Mouse (Mus musculus): Measurements from ENCODE around the gene Fam174b. TPM values are rescaled to one million over a fixed set of nuclear protein-coding genes. Genes with fewer than 3 reads are reported as not detected.

Fam174b gene
- polyA plus RNA-seq, 1 experiment from 2014 or later: 2.9 TPM

GRCm38 (mm10) chr7:73813887-73814286 is 73.8 kb downstream of the Fam174b start:
- whole genome bisulfite sequencing (ENCODE audit: insufficient replicate concordance): 68% methylated on average over 4 of the region's 4 CpGs
- no peak overlapping the region for H3K4me3 ChIP-seq (ENCODE audit: low read depth, low read length)
- H3K9me3 ChIP-seq (ENCODE audit: low read length): no peaks in the 10 kb centered on the region
- no peak overlapping the region for H3K27ac ChIP-seq (ENCODE audit: low read depth)
- H3K36me3 ChIP-seq (replicated peaks; ENCODE audit: insufficient read depth, low read length): no peaks in the 10 kb centered on the region
- H3K4me1 ChIP-seq (ENCODE audit: insufficient read depth): no peaks in the 10 kb centered on the region
- no peaks in the 10 kb centered on the region for H3K27me3 ChIP-seq (ENCODE audit: insufficient read depth, low read length)
- ATAC-seq (no peak), DNase-seq (no peak)
- H3K4me2 ChIP-seq (ENCODE audit: low read depth, low read length): no peak overlapping the region
- no peak overlapping the region for H3K9ac ChIP-seq (replicated peaks)
- TF ChIP-seq EP300 (IDR thresholded peaks at IDR 0.05; ENCODE audit: low read depth) (no peak), CTCF (IDR thresholded peaks at IDR 0.05; ENCODE audit: low read depth) (no peak)

- no peak overlapping the region for H3K27ac ChIP-seq (ENCODE audit: low read depth)
- H3K9ac ChIP-seq (replicated peaks): no peak overlapping the region
- no peaks in the 10 kb centered on the region for H3K9me3 ChIP-seq (ENCODE audit: low read length)
- no peak overlapping the region for H3K4me3 ChIP-seq (ENCODE audit: low read depth, low read length)
- H3K27me3 ChIP-seq (ENCODE audit: insufficient read depth, low read length): no peaks in the 10 kb centered on the region
- ATAC-seq (no peak), DNase-seq (no peak)
- no peaks in the 10 kb centered on the region for H3K36me3 ChIP-seq (replicated peaks; ENCODE audit: insufficient read depth, low read length)
- H3K4me2 ChIP-seq (ENCODE audit: low read depth, low read length): no peak overlapping the region
- WGBS (ENCODE audit: insufficient replicate concordance): 75% methylated on average over 7 of the region's 7 CpGs
- TF ChIP-seq CTCF (IDR thresholded peaks at IDR 0.05; ENCODE audit: low read depth) (no peak), EP300 (IDR thresholded peaks at IDR 0.05; ENCODE audit: low read depth) (no peak)
- H3K4me1 ChIP-seq (ENCODE audit: insufficient read depth): no peaks in the 10 kb centered on the region
These were observed 74.4 kb downstream of the Fam174b start for GRCm38 (mm10) chr7:73814454-73814853.

DNA sequence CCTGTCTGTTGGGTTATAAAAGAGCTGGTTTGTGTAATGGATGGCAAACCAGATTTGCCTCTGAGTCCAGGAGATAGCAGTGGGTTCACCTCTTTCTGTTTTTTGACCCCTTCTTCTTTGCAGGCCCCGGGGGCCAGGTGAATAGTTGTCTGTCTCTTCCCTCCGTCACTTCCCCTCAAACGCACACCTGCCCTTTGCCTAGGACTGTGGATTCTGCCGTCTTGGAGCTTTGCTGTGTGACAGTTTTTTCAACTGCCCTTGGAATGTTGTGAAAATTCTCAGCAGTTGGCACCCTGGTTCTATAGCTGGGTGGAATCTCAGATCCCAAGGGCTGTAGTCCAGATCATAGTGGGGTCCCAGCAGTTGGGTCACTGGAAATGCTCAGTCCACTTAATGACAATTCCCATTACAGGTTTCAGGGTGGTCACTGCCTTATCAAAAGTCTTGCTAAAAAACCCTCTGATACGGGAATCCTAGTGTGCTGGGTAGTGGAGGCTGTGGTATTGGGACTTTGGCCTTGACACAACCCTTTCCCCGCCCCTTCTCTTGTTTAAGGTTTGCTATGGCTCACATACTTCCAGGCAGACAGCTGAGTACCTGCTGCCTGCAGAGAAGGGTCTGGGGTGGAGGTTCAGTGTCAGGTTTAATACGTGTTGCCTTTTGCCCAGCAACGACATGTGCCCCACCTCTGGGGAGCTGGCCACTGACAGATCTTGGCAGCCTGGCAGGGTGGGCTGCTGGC is 76.3 kb downstream of the Fam174b start:
- H3K27me3 ChIP-seq (ENCODE audit: insufficient read depth, low read length): no peaks in the 10 kb centered on the region
- H3K9me3 ChIP-seq (ENCODE audit: low read length): no peaks in the 10 kb centered on the region
- DNase-seq: no peak
- H3K9ac ChIP-seq (replicated peaks): no peak overlapping the region
- no peaks in the 10 kb centered on the region for H3K36me3 ChIP-seq (replicated peaks; ENCODE audit: insufficient read depth, low read length)
- no peaks in the 10 kb centered on the region for H3K4me1 ChIP-seq (ENCODE audit: insufficient read depth)
- WGBS (ENCODE audit: insufficient replicate concordance): 61% methylated on average over 8 of the region's 8 CpGs
- H3K27ac ChIP-seq (ENCODE audit: low read depth): no peak overlapping the region
- ATAC-seq: no peak
- no peak overlapping the region for H3K4me3 ChIP-seq (ENCODE audit: low read depth, low read length)
- no peak for TF ChIP-seq EP300 (IDR thresholded peaks at IDR 0.05; ENCODE audit: low read depth)
- TF ChIP-seq CTCF (IDR thresholded peaks at IDR 0.05; ENCODE audit: low read depth): no peak
- H3K4me2 ChIP-seq (ENCODE audit: low read depth, low read length): no peak overlapping the region

DNA sequence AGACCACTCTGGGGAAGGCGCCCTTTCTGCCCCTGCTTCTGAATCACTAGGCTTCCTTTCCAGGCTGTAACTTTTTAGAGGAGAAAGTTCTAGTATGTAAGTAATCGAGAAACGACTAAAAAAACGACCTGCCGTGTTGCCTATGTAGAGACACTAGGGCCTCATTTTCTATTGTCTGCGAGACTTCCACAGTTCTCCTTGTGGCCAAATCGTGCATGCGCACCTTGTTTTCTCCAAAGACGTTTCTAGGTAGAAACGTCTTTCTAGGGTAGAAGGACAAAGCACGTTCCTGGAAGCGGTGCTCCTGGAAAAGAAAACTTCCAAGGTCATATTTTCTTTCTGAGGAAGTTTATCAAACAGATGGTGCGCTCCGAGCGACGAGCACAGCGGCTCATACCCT is 79.3 kb downstream of the Fam174b start:
- Histone ChIP-seq H3K36me3 (replicated peaks; ENCODE audit: insufficient read depth, low read length) (no peaks in the 10 kb centered on the region), H3K4me3 (ENCODE audit: low read depth, low read length) (no peak overlapping the region), H3K4me2 (ENCODE audit: low read depth, low read length) (no peak overlapping the region), H3K9ac (replicated peaks) (no peak overlapping the region), H3K27ac (ENCODE audit: low read depth) (no peak overlapping the region), H3K9me3 (ENCODE audit: low read length) (no peaks in the 10 kb centered on the region), H3K27me3 (ENCODE audit: insufficient read depth, low read length) (no peaks in the 10 kb centered on the region), H3K4me1 (ENCODE audit: insufficient read depth) (no peaks in the 10 kb centered on the region)
- DNase-seq (no peak), ATAC-seq (no peak)
- 71% methylated on average over 17 of the region's 17 CpGs for WGBS (ENCODE audit: insufficient replicate concordance)
- no peak for TF ChIP-seq EP300 (IDR thresholded peaks at IDR 0.05; ENCODE audit: low read depth)
- 0 out of 2 replicates have a peak, but pooled peaks have one; percentile 26 for TF ChIP-seq CTCF (IDR thresholded peaks at IDR 0.05; ENCODE audit: low read depth)

Small RNA genes within 50 kb of the gene (microRNA-seq; reads per million reads assigned to microRNA genes)
- not detected for gene Mir7234

Other genes with a start within 250 kb of the Fam174b start
- gene Chd2, start 198.5 kb upstream of the Fam174b start, polyA plus RNA-seq (2015; fragmentation: Nextera tagmentation; extraction: Ambion mirVana): 14.1 and 17.2 TPM in 2 replicates